Mouse (Mus musculus) liver, postnatal 0 days (tissue): ENCODE data around the gene Olfr926. TPM values are rescaled to one million over a fixed set of nuclear protein-coding genes. Genes with fewer than 3 reads are reported as not detected.
"Not testable (repeated sequence)": the region's sequence is repeated elsewhere in the genome, so short reads cannot be mapped to it uniquely, and the experiment has no call there.

Experiments
- ATAC-seq: fragments of 200-750 bp; cut with Nextera tagmentation; 2 replicates; pipeline ENCODE4 v1.8.0; 2017; ENCODE audit warnings: mild to moderate bottlenecking, moderate library complexity
- DNase-seq: peaks from one replicate; pipeline ENCODE4 v3.0.0-alpha.2; 2016
- H3K27ac ChIP-seq: fragments of 300-500 bp; sonication (generic); 2 replicates; pipeline ENCODE4 v1.5.1; 2014; ENCODE audit warnings: antibody characterized with exemption, moderate library complexity, mild to moderate bottlenecking, low read depth
- H3K27me3 ChIP-seq: fragments of 300-500 bp; sonication (generic); 2 replicates; pipeline ENCODE4 v1.6.1; 2014; ENCODE audit warnings: low read length, control low read depth, mixed read lengths; ENCODE audit not compliant: insufficient read depth
- H3K36me3 ChIP-seq: fragments of 300-500 bp; sonication (generic); replicated peaks from 2 replicates; pipeline ENCODE4 v1.6.1; 2014; ENCODE audit warnings: mild to moderate bottlenecking, control low read depth, low read length, moderate library complexity, mixed read lengths; ENCODE audit not compliant: insufficient read depth
- H3K4me1 ChIP-seq: fragments of 300-500 bp; sonication (generic); 2 replicates; pipeline ENCODE4 v1.6.1; 2014; ENCODE audit warnings: antibody characterized with exemption, mild to moderate bottlenecking, control low read depth; ENCODE audit not compliant: insufficient read depth
- H3K4me2 ChIP-seq: fragments of 300-500 bp; sonication (generic); 2 replicates; pipeline ENCODE4 v1.6.1; 2014; ENCODE audit warnings: low read depth, mild to moderate bottlenecking, low read length, moderate library complexity, mixed read lengths
- H3K4me3 ChIP-seq: fragments of 300-500 bp; sonication (generic); 2 replicates; pipeline ENCODE4 v1.5.1; 2014; ENCODE audit warnings: low read depth, low read length
- H3K9ac ChIP-seq: fragments of 300-500 bp; sonication (generic); replicated peaks from 2 replicates; pipeline ENCODE4 v1.6.1; 2014; ENCODE audit warnings: mild to moderate bottlenecking, moderate library complexity
- H3K9me3 ChIP-seq: fragments of 300-500 bp; sonication (generic); 2 replicates; pipeline ENCODE4 v1.6.1; 2016; ENCODE audit warnings: mild to moderate bottlenecking, control low read depth, low read length, mixed read lengths
- CTCF ChIP-seq: sonication (generic); IDR thresholded peaks from 2 replicates; pipeline ENCODE4 v1.5.1; 2016; ENCODE audit warnings: antibody characterized with exemption, low read depth
- EP300 ChIP-seq: IDR thresholded peaks from 2 replicates; pipeline ENCODE4 v1.6.1; 2016; ENCODE audit warnings: antibody characterized with exemption, low read depth, mild to moderate bottlenecking
- WGBS: fragments of 180-500 bp; shearing (Covaris S2); extraction: QIAGEN DNeasy Blood & Tissue Kit; methylation state at CpG from one replicate; pipeline ENCODE4 v1.1.7; 2014; ENCODE audit not compliant: insufficient replicate concordance; 5-methylcytosine and 5-hydroxymethylcytosine counted together
- polyA plus RNA-seq: library from polyadenylated mRNA; unstranded; fragments of >200 nt; fragmentation: Nextera tagmentation; extraction: Ambion mirVana; gene quantifications from 2 replicates; pipeline ENCODE4 v1.2.1, GENCODE M21; 2015

The Olfr926 gene
- not detected in 2 replicates for polyA plus RNA-seq

GRCm38 (mm10) chr9:38876826-38877225 is at the start of gene Olfr926:
TSS of gene Olfr926 (plus strand) at chr9:38877126.
- TF ChIP-seq EP300 (no peak), CTCF (no peak)

GRCm38 (mm10) chr9:38833027-38833426 is 43.9 kb upstream of the Olfr926 start:
- H3K9ac ChIP-seq, result no peak overlapping the region
- no peak overlapping the region for H3K27ac ChIP-seq
- no peak overlapping the region for H3K4me3 ChIP-seq
- TF ChIP-seq CTCF, result no peak
- no peak for TF ChIP-seq EP300
- H3K9me3 ChIP-seq, result no peaks in the 10 kb centered on the region
- ATAC-seq (no peak), DNase-seq (no peak)
- H3K36me3 ChIP-seq, result no peaks in the 10 kb centered on the region
- H3K4me1 ChIP-seq, result no peaks in the 10 kb centered on the region
- WGBS, result 69% methylated on average over 2 of the region's 2 CpGs
- H3K4me2 ChIP-seq, result no peak overlapping the region
- no peaks in the 10 kb centered on the region for H3K27me3 ChIP-seq

More at GRCm38 (mm10) chr9:38876826-38877225, at the start of gene Olfr926:
- no peaks in the 10 kb centered on the region; the same call in 1 of the 2 replicates for H3K9me3 ChIP-seq
- H3K27me3 ChIP-seq, result no peaks in the 10 kb centered on the region
- WGBS, result 61% methylated on average over 2 of the region's 2 CpGs
- no peak within 1 kb of the TSS for H3K4me3 ChIP-seq
- H3K4me2 ChIP-seq, result no peak within 1 kb of the TSS
- no peak within 1 kb of the TSS for H3K9ac ChIP-seq
- no peaks in the 10 kb centered on the region for H3K4me1 ChIP-seq
- DNase-seq (no peak), ATAC-seq (no peak)
- no peaks in the 10 kb centered on the region for H3K36me3 ChIP-seq
- H3K27ac ChIP-seq, result no peak within 1 kb of the TSS

GRCm38 (mm10) chr9:38844149-38844548 is 32.8 kb upstream of the Olfr926 start, which contains the start of gene Olfr924:
TSS of gene Olfr924 (plus strand) at chr9:38844449.
- WGBS, result 85% methylated on average over 1 of the region's 1 CpGs
- H3K27ac ChIP-seq, result no peak within 1 kb of the TSS
- no peak for DNase-seq
- H3K9ac ChIP-seq, result no peak within 1 kb of the TSS
- H3K27me3 ChIP-seq, result no peaks in the 10 kb centered on the region
- no peaks in the 10 kb centered on the region for H3K9me3 ChIP-seq
- no peak within 1 kb of the TSS for H3K4me3 ChIP-seq
- no peaks in the 10 kb centered on the region for H3K36me3 ChIP-seq
- no peaks in the 10 kb centered on the region for H3K4me1 ChIP-seq
- no peak within 1 kb of the TSS for H3K4me2 ChIP-seq
- ATAC-seq, result no peak
- TF ChIP-seq CTCF (no peak), EP300 (no peak)

GRCm38 (mm10) chr9:38854760-38855159 is 22.2 kb upstream of the Olfr926 start, which contains the start of gene Olfr26:
TSS of gene Olfr26 (plus strand) at chr9:38855060.
- Histone ChIP-seq H3K27me3 (no peaks in the 10 kb centered on the region), H3K9ac (no peak within 1 kb of the TSS), H3K9me3 (no peaks in the 10 kb centered on the region), H3K27ac (no peak within 1 kb of the TSS), H3K4me2 (no peak within 1 kb of the TSS), H3K4me3 (no peak within 1 kb of the TSS), H3K36me3 (no peaks in the 10 kb centered on the region), H3K4me1 (no peaks in the 10 kb centered on the region)
- DNase-seq, result no peak
- TF ChIP-seq CTCF (no peak), EP300 (no peak)
- no peak for ATAC-seq

- 52% methylated on average over 2 of the region's 2 CpGs for WGBS
- DNase-seq, ATAC-seq: not testable (repeated sequence)
Observed at GRCm38 (mm10) chr9:38874880-38875279, 2.0 kb upstream of the Olfr926 start.

More at GRCm38 (mm10) chr9:38874880-38875279, 2.0 kb upstream of the Olfr926 start:
- not testable (repeated sequence) for H3K9me3 ChIP-seq, H3K9ac ChIP-seq, H3K27ac ChIP-seq, H3K4me2 ChIP-seq, H3K4me1 ChIP-seq, H3K4me3 ChIP-seq, H3K36me3 ChIP-seq, H3K27me3 ChIP-seq

Other genes with a start within 250 kb of the Olfr926 start
- not detected in 2 replicates for gene Olfr916, start 217.3 kb upstream of the Olfr926 start, polyA plus RNA-seq
- gene Olfr917, start 211.3 kb upstream of the Olfr926 start, polyA plus RNA-seq, result not detected in 2 replicates
- not detected in 2 replicates for gene Olfr918, start 202.5 kb upstream of the Olfr926 start, polyA plus RNA-seq
- not detected in 2 replicates for gene Olfr919, start 173.5 kb upstream of the Olfr926 start, polyA plus RNA-seq
- gene Vwa5a, start 158.9 kb upstream of the Olfr926 start, polyA plus RNA-seq, result 6.1 and 8.0 TPM in 2 replicates
- gene Olfr920, start 124.8 kb upstream of the Olfr926 start, polyA plus RNA-seq, result 0.05 TPM in 2 replicates
- not detected in 2 replicates for gene Olfr921, start 104.1 kb upstream of the Olfr926 start, polyA plus RNA-seq
- gene Olfr922, start 62.5 kb upstream of the Olfr926 start, polyA plus RNA-seq, result not detected in 2 replicates
- not detected in 2 replicates for gene Olfr923, start 50.6 kb upstream of the Olfr926 start, polyA plus RNA-seq
- gene Olfr924, start 32.7 kb upstream of the Olfr926 start, polyA plus RNA-seq, result not detected in 2 replicates
- not detected in 2 replicates for gene Olfr26, start 22.1 kb upstream of the Olfr926 start, polyA plus RNA-seq
- not detected in 2 replicates for gene Olfr930, start 52.7 kb downstream of the Olfr926 start, polyA plus RNA-seq
- not detected in 2 replicates for gene Olfr933, start 95.2 kb downstream of the Olfr926 start, polyA plus RNA-seq
- gene Olfr934, start 111.2 kb downstream of the Olfr926 start, polyA plus RNA-seq, result not detected in 2 replicates
- not detected in 2 replicates for gene Olfr935, start 122.6 kb downstream of the Olfr926 start, polyA plus RNA-seq
- not detected in 2 replicates for gene Olfr146, start 146.3 kb downstream of the Olfr926 start, polyA plus RNA-seq
- not detected in 2 replicates for gene Olfr937, start 187.8 kb downstream of the Olfr926 start, polyA plus RNA-seq
- not detected in 2 replicates for gene Olfr938, start 201.8 kb downstream of the Olfr926 start, polyA plus RNA-seq